Mouse (Mus musculus) MEL (cell line): Measurements from ENCODE around the gene Btbd3. TPM values are rescaled to one million over a fixed set of nuclear protein-coding genes. Genes with fewer than 3 reads are reported as not detected.

Experiments
- DNase-seq: peaks from one replicate; pipeline ENCODE4 v3.0.0; 2011; ENCODE audit warnings: low read depth, low spot score
- H3K27ac ChIP-seq: 2 replicates; pipeline ENCODE4 v1.5.1; 2012; ENCODE audit warnings: low read depth, mild to moderate bottlenecking, control low read depth, low read length, moderate library complexity; ENCODE audit not compliant: control insufficient read depth
- H3K27me3 ChIP-seq, 2 experiments: fragments of 150-350 bp in 1 of 2; sonication (generic) in 1 of 2; 2 replicates each; pipeline ENCODE4 v1.6.1; 2012; ENCODE audit warnings: low read length in 2 of 2, mild to moderate bottlenecking in 2 of 2, improper control_type of control experiment in 1 of 2, moderate library complexity in 1 of 2; ENCODE audit not compliant: insufficient read depth in 2 of 2, control insufficient read depth in 1 of 2
- H3K36me3 ChIP-seq, 2 experiments: 2 replicates each; pipeline ENCODE4 v1.6.1; 2012 to 2014; ENCODE audit warnings: low read length in 2 of 2, improper control_type of control experiment in 1 of 2, inconsistent platforms in 1 of 2, mild to moderate bottlenecking in 1 of 2; ENCODE audit not compliant: insufficient read depth in 2 of 2, control insufficient read depth in 1 of 2
- H3K4me1 ChIP-seq, 2 experiments: fragments of 150-350 bp in 1 of 2; sonication (generic) in 1 of 2; 2 replicates each; pipeline ENCODE4 v1.6.1; 2012; ENCODE audit warnings: low read length in 2 of 2, improper control_type of control experiment in 1 of 2, mild to moderate bottlenecking in 1 of 2; ENCODE audit not compliant: insufficient read depth in 2 of 2, control insufficient read depth in 1 of 2
- H3K4me3 ChIP-seq, 2 experiments: fragments of 150-350 bp in 1 of 2; sonication (generic) in 1 of 2; 2 replicates each; pipeline ENCODE4 v1.5.1; 2012; ENCODE audit warnings: low read depth in 2 of 2, low read length in 2 of 2, mild to moderate bottlenecking in 2 of 2, moderate library complexity in 2 of 2, control low read depth in 1 of 2, improper control_type of control experiment in 1 of 2; ENCODE audit not compliant: control insufficient read depth in 1 of 2, insufficient read depth in 1 of 2
- H3K79me2 ChIP-seq: 2 replicates; pipeline ENCODE4 v1.6.1; 2012; ENCODE audit warnings: mild to moderate bottlenecking, low read length, moderate library complexity; ENCODE audit not compliant: control insufficient read depth, poor library complexity, insufficient read depth
- H3K9ac ChIP-seq: 2 replicates; pipeline ENCODE4 v1.6.1; 2012; ENCODE audit warnings: low read depth, mild to moderate bottlenecking, control low read depth, low read length, moderate library complexity; ENCODE audit not compliant: control insufficient read depth, poor library complexity, severe bottlenecking
- H3K9me3 ChIP-seq: fragments of 150-350 bp; sonication (generic); replicated peaks from 2 replicates; pipeline ENCODE4 v1.6.1; 2012; ENCODE audit warnings: mild to moderate bottlenecking, low read length, improper control_type of control experiment, moderate library complexity; ENCODE audit not compliant: insufficient read depth
- BHLHE40 ChIP-seq: IDR thresholded peaks from 2 replicates; pipeline ENCODE4 v1.6.1; 2012; ENCODE audit warnings: low read depth, mild to moderate bottlenecking, inconsistent platforms, low read length, improper control_type of control experiment, borderline replicate concordance
- E2F4 ChIP-seq: IDR thresholded peaks from 2 replicates; pipeline ENCODE4 v1.6.1; 2011; ENCODE audit warnings: low read depth, low read length, improper control_type of control experiment, borderline replicate concordance
- ELF1 ChIP-seq: IDR thresholded peaks from 2 replicates; pipeline ENCODE4 v1.6.1; 2014; ENCODE audit warnings: low read depth, mild to moderate bottlenecking, inconsistent platforms, low read length, improper control_type of control experiment, moderate library complexity
- EP300 ChIP-seq, 2 experiments: IDR thresholded peaks; 2 replicates each; pipeline ENCODE4 v1.6.1; 2011; ENCODE audit warnings: improper control_type of control experiment in 2 of 2, low read length in 2 of 2, low read depth in 1 of 2, mild to moderate bottlenecking in 1 of 2
- ETS1 ChIP-seq: IDR thresholded peaks from 2 replicates; pipeline ENCODE4 v1.6.1; 2012; ENCODE audit warnings: low read depth, mild to moderate bottlenecking, inconsistent platforms, low read length, improper control_type of control experiment, moderate library complexity
- JUND ChIP-seq: IDR thresholded peaks from 2 replicates; pipeline ENCODE4 v1.6.1; 2011; ENCODE audit warnings: low read depth, mild to moderate bottlenecking, improper control_type of control experiment, low read length
- KAT2A ChIP-seq: conservative IDR thresholded peaks from 2 replicates; pipeline ENCODE4 v1.6.1; 2012; ENCODE audit warnings: low read depth, low read length, improper control_type of control experiment, inconsistent platforms
- NRF1 ChIP-seq: IDR thresholded peaks from 2 replicates; pipeline ENCODE4 v1.6.1; 2014; ENCODE audit warnings: low read depth, mild to moderate bottlenecking, inconsistent platforms, low read length, improper control_type of control experiment, moderate library complexity; ENCODE audit not compliant: poor library complexity, insufficient read depth, severe bottlenecking
- POLR2A ChIP-seq, 2 experiments: IDR thresholded peaks; 2 replicates each; pipeline ENCODE4 v1.6.1; 2011 to 2012; ENCODE audit warnings: low read length in 2 of 2, mild to moderate bottlenecking in 2 of 2, control low read depth in 1 of 2, improper control_type of control experiment in 1 of 2, low read depth in 1 of 2, moderate library complexity in 1 of 2; ENCODE audit not compliant: control insufficient read depth in 1 of 2, insufficient read depth in 1 of 2, poor library complexity in 1 of 2
- POLR2AphosphoS5 ChIP-seq: IDR thresholded peaks from 2 replicates; pipeline ENCODE4 v1.6.1; 2012; ENCODE audit warnings: low read depth, borderline replicate concordance, mild to moderate bottlenecking, inconsistent platforms, low read length, moderate library complexity, mixed read lengths
- USF1 ChIP-seq: IDR thresholded peaks from 2 replicates; pipeline ENCODE4 v1.6.1; 2014; ENCODE audit warnings: low read depth, mild to moderate bottlenecking, inconsistent platforms, low read length, improper control_type of control experiment, moderate library complexity
- USF2 ChIP-seq, 2 experiments: IDR thresholded peaks; 2 replicates each; pipeline ENCODE4 v1.6.1; 2011 to 2012; ENCODE audit warnings: improper control_type of control experiment in 2 of 2, low read length in 2 of 2, borderline replicate concordance in 1 of 2, inconsistent platforms in 1 of 2, low read depth in 1 of 2, mild to moderate bottlenecking in 1 of 2; ENCODE audit not compliant: insufficient read depth in 1 of 2
- ZKSCAN1 ChIP-seq: IDR thresholded peaks from 2 replicates; pipeline ENCODE4 v1.6.1; 2012; ENCODE audit warnings: low read depth, mild to moderate bottlenecking, inconsistent platforms, low read length, improper control_type of control experiment, moderate library complexity
- polyA plus RNA-seq, 2 experiments: library from polyadenylated mRNA; stranded (reverse) in 1 of 2; unstranded in 1 of 2; fragments of >175 nt in 1 of 2; fragments of >200 nt in 1 of 2; gene quantifications; 2 replicates each; pipeline versions ENCODE4 v1.2.1 to v1.2.4; 2012; ENCODE audit warnings: low replicate concordance in 2 of 2, low read depth in 1 of 2; ENCODE audit not compliant: insufficient read length in 2 of 2, insufficient read depth in 1 of 2, missing spikeins in 1 of 2
- total RNA-seq: library from RNA; depleted of rRNA; stranded (reverse); fragments of 300-350 nt; gene quantifications from 2 replicates; pipeline ENCODE4 v1.2.3, GENCODE M21; 2012

Btbd3 gene
- total and polyA plus RNA-seq, 3 experiments = not detected

DNA sequence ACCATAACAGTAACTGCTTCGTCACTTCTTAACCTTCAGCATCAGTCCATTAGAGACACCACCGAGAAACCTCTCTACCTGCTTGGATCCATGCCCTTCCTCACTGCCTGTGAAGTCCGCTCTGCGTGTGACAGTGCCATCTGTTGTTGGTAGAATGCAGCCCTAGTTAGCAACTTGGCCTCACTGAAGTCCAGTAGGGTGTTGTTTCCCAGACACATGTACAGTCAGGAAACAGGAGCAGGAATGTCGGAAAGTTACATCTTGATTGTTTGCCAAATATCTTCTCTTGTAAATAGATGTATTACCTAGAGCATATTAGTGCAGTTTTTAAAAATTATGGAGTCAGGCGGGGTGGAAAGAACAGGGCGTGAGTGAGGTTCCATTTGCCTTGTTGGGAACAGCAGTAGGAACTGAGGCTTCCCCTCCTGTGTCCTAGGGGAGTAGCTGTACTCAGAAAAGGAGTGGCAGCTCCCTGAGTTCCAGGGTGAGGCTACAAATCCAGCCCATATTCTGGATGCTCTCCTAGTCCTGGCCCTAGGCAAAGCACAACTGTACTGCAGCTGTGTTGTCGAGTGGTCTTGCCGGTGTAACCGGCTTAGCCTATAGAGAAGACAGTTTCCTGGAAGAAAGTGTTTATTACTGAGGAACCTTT lies 25.3 kb downstream of the Btbd3 start:
- H3K9ac ChIP-seq = no peak overlapping the region
- no peaks in the 10 kb centered on the region for H3K79me2 ChIP-seq
- H3K27me3 ChIP-seq = no peaks in the 10 kb centered on the region
- H3K27ac ChIP-seq = no peak overlapping the region
- TF ChIP-seq POLR2AphosphoS5 (no peak), USF2 (IDR thresholded peaks at IDR 0.05; ENCODE audit: borderline replicate concordance in 1 of 2, insufficient read depth in 1 of 2, low read depth in 1 of 2, low read length in 2 of 2) (no peak)
- DNase-seq = no peak
- no peak overlapping the region for H3K4me3 ChIP-seq
- H3K4me1 ChIP-seq = no peaks in the 10 kb centered on the region
- no peaks in the 10 kb centered on the region for H3K9me3 ChIP-seq
- H3K36me3 ChIP-seq = no peaks in the 10 kb centered on the region

GRCm38 (mm10) chr2:138283372-138283771 lies 27.0 kb downstream of the Btbd3 start:
- no peak overlapping the region for H3K27ac ChIP-seq
- TF ChIP-seq USF1 (no peak), ZKSCAN1 (no peak), POLR2A (IDR thresholded peaks at IDR 0.05; ENCODE audit: control insufficient read depth in 1 of 2, insufficient read depth in 1 of 2, low read depth in 1 of 2, low read length in 2 of 2, poor library complexity in 1 of 2) (no peak), POLR2AphosphoS5 (no peak), NRF1 (no peak)
- no peaks in the 10 kb centered on the region for H3K27me3 ChIP-seq
- no peaks in the 10 kb centered on the region for H3K79me2 ChIP-seq
- no peak for DNase-seq
- no peaks in the 10 kb centered on the region for H3K36me3 ChIP-seq
- no peaks in the 10 kb centered on the region for H3K4me1 ChIP-seq
- no peak overlapping the region for H3K9ac ChIP-seq
- H3K4me3 ChIP-seq = no peak overlapping the region
- H3K9me3 ChIP-seq = no peaks in the 10 kb centered on the region

- Histone ChIP-seq H3K27me3 (no peaks in the 10 kb centered on the region), H3K4me1 (no peaks in the 10 kb centered on the region), H3K27ac (no peak overlapping the region), H3K4me3 (no peak overlapping the region), H3K9ac (no peak overlapping the region), H3K36me3 (no peaks in the 10 kb centered on the region), H3K79me2 (no peaks in the 10 kb centered on the region), H3K9me3 (no peaks in the 10 kb centered on the region)
- DNase-seq = no peak
- no peak for TF ChIP-seq USF2 (IDR thresholded peaks at IDR 0.05; ENCODE audit: borderline replicate concordance in 1 of 2, insufficient read depth in 1 of 2, low read depth in 1 of 2, low read length in 2 of 2)
- no peak for TF ChIP-seq E2F4
- TF ChIP-seq EP300 (IDR thresholded peaks at IDR 0.05; ENCODE audit: low read depth in 1 of 2, low read length in 2 of 2) = no peak
- TF ChIP-seq ETS1 = no peak
- TF ChIP-seq ZKSCAN1 = no peak
- no peak for TF ChIP-seq KAT2A
- TF ChIP-seq JUND = no peak
- TF ChIP-seq ELF1 = no peak
- TF ChIP-seq BHLHE40 = no peak
Observed at GRCm38 (mm10) chr2:138283856-138284255, 27.5 kb downstream of the Btbd3 start.
